Mouse (Mus musculus): ENCODE results near the gene Hsd3b4.
"Not testable (repeated sequence)": the region's sequence is repeated elsewhere in the genome, so short reads cannot be mapped to it uniquely, and the experiment has no call there.

DNA sequence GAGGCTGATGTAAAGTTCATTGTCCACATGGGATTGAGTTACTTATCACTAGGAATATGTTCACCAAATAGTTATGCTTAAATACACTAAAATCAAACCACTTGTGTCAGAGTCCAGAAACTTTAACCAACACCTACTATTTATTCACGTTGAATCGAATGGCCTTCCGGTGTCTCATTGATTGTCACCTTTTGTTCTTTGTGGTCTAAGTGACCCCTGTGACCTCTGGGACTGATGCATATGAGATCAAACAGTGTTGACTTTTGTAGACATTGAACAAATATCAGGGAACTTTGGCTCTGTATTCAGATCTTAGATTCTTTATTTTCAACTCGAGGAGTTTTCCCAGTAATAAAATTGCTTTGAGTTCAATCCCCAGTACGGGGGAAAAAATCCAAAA lies 56.5 kb downstream of the Hsd3b4 start:
- TF ChIP-seq POLR2A (IDR thresholded peaks at IDR 0.05; ENCODE audit: control insufficient read depth, extremely low read depth, insufficient read depth, low read length, poor library complexity); CTCF (IDR thresholded peaks at IDR 0.05; ENCODE audit: borderline replicate concordance, control insufficient read depth, extremely low read depth, insufficient read depth, low read length, poor library complexity): not testable (repeated sequence)
